Mouse (Mus musculus): ENCODE measurements at regions not wholly inside any gene's neighbourhood (a gene's known extent, or its start where the extent isn't known, plus 50 kb on each side); places are given as distances from the start of the nearest gene placed in this dataset.

GRCm38 (mm10) chr1:92258026-92258425 lies 62.5 kb upstream of the Hdac4 start:
- no peak for TF ChIP-seq E2F4 (IDR thresholded peaks at IDR 0.05; ENCODE audit: insufficient read depth)
- TF ChIP-seq POLR2AphosphoS2 (IDR thresholded peaks at IDR 0.05; ENCODE audit: insufficient read length, low read depth): no peak
- no peak for TF ChIP-seq TCF12 (IDR thresholded peaks at IDR 0.05; ENCODE audit: insufficient read depth, poor library complexity, severe bottlenecking)

All from myocyte (in vitro differentiated cells).